Mouse (Mus musculus): ENCODE data around the gene Jtb. TPM values are rescaled to one million over a fixed set of nuclear protein-coding genes. Genes with fewer than 3 reads are reported as not detected.

Jtb gene
- polyA plus RNA-seq, 1 experiment from 2014 or later: 41.1 TPM

GRCm38 (mm10) chr3:90263121-90263771 lies 31.8 kb downstream of the Jtb start:
- Histone ChIP-seq H3K4me3 (ENCODE audit: inconsistent target) (no peak overlapping the region), H3K27ac (no peak overlapping the region), H3K36me3 (ENCODE audit: inconsistent target) (peaks cover 52% of the 10 kb centered on the region), H3K79me2 (ENCODE audit: inconsistent target) (peaks cover 26% of the 10 kb centered on the region)
- 97% methylated on average over 5 of the region's 5 CpGs for WGBS (ENCODE audit: missing documents)

- peaks cover 52% of the 10 kb centered on the region for H3K36me3 ChIP-seq (ENCODE audit: inconsistent target)
- peak overlapping the region; percentile 65 for H3K27ac ChIP-seq
- WGBS (ENCODE audit: missing documents): 6% methylated on average over 10 of the region's 10 CpGs
- H3K79me2 ChIP-seq (ENCODE audit: inconsistent target): peaks cover 33% of the 10 kb centered on the region
- peak overlapping the region; percentile 11; the same call in 1 of the 2 replicates for H3K4me3 ChIP-seq (ENCODE audit: inconsistent target)
These were observed 33.3 kb downstream of the Jtb start for GRCm38 (mm10) chr3:90264687-90265033.

- H3K36me3 ChIP-seq (ENCODE audit: inconsistent target): peaks cover 52% of the 10 kb centered on the region
- peak within 1 kb of the TSS; percentile 79 for H3K4me3 ChIP-seq (ENCODE audit: inconsistent target)
- H3K27ac ChIP-seq: peak within 1 kb of the TSS; percentile 98
- H3K79me2 ChIP-seq (ENCODE audit: inconsistent target): peaks cover 40% of the 10 kb centered on the region
- WGBS (ENCODE audit: missing documents): under 1% methylated on average over 63 of the region's 87 CpGs
These were observed 33.9 kb downstream of the Jtb start, which contains the start of gene Dennd4b for GRCm38 (mm10) chr3:90265034-90265931. Gene Dennd4b (plus strand): TSS chr3:90265185.

- WGBS (ENCODE audit: missing documents): under 1% methylated on average over 14 of the region's 16 CpGs
- Histone ChIP-seq H3K27ac (peak overlapping the region; percentile 98), H3K4me3 (ENCODE audit: inconsistent target) (peak overlapping the region; percentile 79), H3K79me2 (ENCODE audit: inconsistent target) (peaks cover 45% of the 10 kb centered on the region), H3K36me3 (ENCODE audit: inconsistent target) (peaks cover 54% of the 10 kb centered on the region)
These were observed 34.7 kb downstream of the Jtb start for GRCm38 (mm10) chr3:90265932-90266741.

- Histone ChIP-seq H3K4me3 (ENCODE audit: inconsistent target) (peak overlapping the region; percentile 79), H3K79me2 (ENCODE audit: inconsistent target) (peaks cover 49% of the 10 kb centered on the region), H3K27ac (peak overlapping the region; percentile 98), H3K36me3 (ENCODE audit: inconsistent target) (peaks cover 54% of the 10 kb centered on the region)
- WGBS (ENCODE audit: missing documents): 60% methylated on average over 19 of the region's 20 CpGs
These were observed 35.7 kb downstream of the Jtb start for GRCm38 (mm10) chr3:90266901-90267775.

- peaks cover 54% of the 10 kb centered on the region for H3K36me3 ChIP-seq (ENCODE audit: inconsistent target)
- 99% methylated on average over 5 of the region's 11 CpGs for WGBS (ENCODE audit: missing documents)
These were observed 36.8 kb downstream of the Jtb start for GRCm38 (mm10) chr3:90268190-90268589.

GRCm38 (mm10) chr3:90268971-90269370 lies 37.6 kb downstream of the Jtb start:
- no peak overlapping the region for H3K4me3 ChIP-seq (ENCODE audit: inconsistent target)
- H3K27ac ChIP-seq: no peak overlapping the region
- peaks cover 51% of the 10 kb centered on the region for H3K79me2 ChIP-seq (ENCODE audit: inconsistent target)
- H3K36me3 ChIP-seq (ENCODE audit: inconsistent target): peaks cover 60% of the 10 kb centered on the region
- WGBS (ENCODE audit: missing documents): 97% methylated on average over 16 of the region's 16 CpGs

More at GRCm38 (mm10) chr3:90268190-90268589, 36.8 kb downstream of the Jtb start:
- no peak overlapping the region for H3K27ac ChIP-seq
- H3K4me3 ChIP-seq (ENCODE audit: inconsistent target): no peak overlapping the region
- H3K79me2 ChIP-seq (ENCODE audit: inconsistent target): peaks cover 51% of the 10 kb centered on the region

GRCm38 (mm10) chr3:90270784-90271183 lies 39.4 kb downstream of the Jtb start:
- 97% methylated on average over 8 of the region's 8 CpGs for WGBS (ENCODE audit: missing documents)
- peaks cover 77% of the 10 kb centered on the region for H3K36me3 ChIP-seq (ENCODE audit: inconsistent target)
- no peak overlapping the region for H3K27ac ChIP-seq
- H3K4me3 ChIP-seq (ENCODE audit: inconsistent target): no peak overlapping the region
- peaks cover 51% of the 10 kb centered on the region for H3K79me2 ChIP-seq (ENCODE audit: inconsistent target)

- H3K27ac ChIP-seq: no peak overlapping the region
- WGBS (ENCODE audit: missing documents): 95% methylated on average over 9 of the region's 9 CpGs
- peaks cover 90% of the 10 kb centered on the region for H3K36me3 ChIP-seq (ENCODE audit: inconsistent target)
- H3K4me3 ChIP-seq (ENCODE audit: inconsistent target): no peak overlapping the region
- peaks cover 42% of the 10 kb centered on the region for H3K79me2 ChIP-seq (ENCODE audit: inconsistent target)
These were observed 40.8 kb downstream of the Jtb start for GRCm38 (mm10) chr3:90272170-90272569.

GRCm38 (mm10) chr3:90273855-90274254 lies 42.5 kb downstream of the Jtb start:
- H3K79me2 ChIP-seq (ENCODE audit: inconsistent target): peaks cover 26% of the 10 kb centered on the region
- H3K4me3 ChIP-seq (ENCODE audit: inconsistent target): no peak overlapping the region
- peaks cover 97% of the 10 kb centered on the region for H3K36me3 ChIP-seq (ENCODE audit: inconsistent target)
- no peak overlapping the region for H3K27ac ChIP-seq
- 92% methylated on average over 22 of the region's 22 CpGs for WGBS (ENCODE audit: missing documents)

GRCm38 (mm10) chr3:90275286-90275685 lies 43.9 kb downstream of the Jtb start:
- Histone ChIP-seq H3K27ac (no peak overlapping the region), H3K79me2 (ENCODE audit: inconsistent target) (peaks cover 11% of the 10 kb centered on the region; the same call in 1 of the 2 replicates), H3K4me3 (ENCODE audit: inconsistent target) (no peak overlapping the region), H3K36me3 (ENCODE audit: inconsistent target) (peaks cover 99% of the 10 kb centered on the region)
- 94% methylated on average over 11 of the region's 11 CpGs for WGBS (ENCODE audit: missing documents)

- Histone ChIP-seq H3K79me2 (ENCODE audit: inconsistent target) (peaks cover 5% of the 10 kb centered on the region; the same call in 1 of the 2 replicates), H3K27ac (no peak overlapping the region), H3K4me3 (ENCODE audit: inconsistent target) (no peak overlapping the region), H3K36me3 (ENCODE audit: inconsistent target) (peaks cover 90% of the 10 kb centered on the region)
- WGBS (ENCODE audit: missing documents): 92% methylated on average over 16 of the region's 16 CpGs
These were observed 45.5 kb downstream of the Jtb start for GRCm38 (mm10) chr3:90276858-90277257.

- 97% methylated on average over 9 of the region's 9 CpGs for WGBS (ENCODE audit: missing documents)
- H3K79me2 ChIP-seq (ENCODE audit: inconsistent target): no peaks in the 10 kb centered on the region; the same call in 1 of the 2 replicates
- peaks cover 81% of the 10 kb centered on the region for H3K36me3 ChIP-seq (ENCODE audit: inconsistent target)
These were observed 46.4 kb downstream of the Jtb start for GRCm38 (mm10) chr3:90277793-90278192.

More at GRCm38 (mm10) chr3:90277793-90278192, 46.4 kb downstream of the Jtb start:
- no peak overlapping the region for H3K4me3 ChIP-seq (ENCODE audit: inconsistent target)
- no peak overlapping the region for H3K27ac ChIP-seq

Measured in macrophage (primary cell).